Mouse (Mus musculus) liver, adult 2 months (tissue): ENCODE data around the gene Mccc2. TPM values are rescaled to one million over a fixed set of nuclear protein-coding genes. Genes with fewer than 3 reads are reported as not detected.
A peak's percentile ranks its signal among the peaks of the same experiment; 100 is the strongest.

Experiments
- DNase-seq: peaks from one replicate; pipeline ENCODE4 v3.0.0-alpha.2; 2011; ENCODE audit warnings: low read depth, low spot score; ENCODE audit errors: extremely low read depth
- H3K27ac ChIP-seq: fragments of 200-500 bp; replicated peaks from 2 replicates; pipeline ENCODE4 v1.5.1; 2012; ENCODE audit warnings: low read depth, mild to moderate bottlenecking, control low read depth, inconsistent platforms, low read length; ENCODE audit not compliant: insufficient read depth
- H3K27me3 ChIP-seq: fragments of 200-500 bp; 2 replicates; pipeline ENCODE4 v1.6.1; 2012; ENCODE audit warnings: mild to moderate bottlenecking, moderate library complexity, low read length, inconsistent platforms; ENCODE audit not compliant: control insufficient read depth, insufficient read depth
- H3K36me3 ChIP-seq: fragments of 200-500 bp; 2 replicates; pipeline ENCODE4 v1.6.1; 2012; ENCODE audit warnings: low read length, inconsistent platforms; ENCODE audit not compliant: control insufficient read depth, insufficient read depth
- H3K4me1 ChIP-seq: fragments of 200-500 bp; 2 replicates; pipeline ENCODE4 v1.6.1; 2011; ENCODE audit warnings: low read length; ENCODE audit not compliant: control insufficient read depth, insufficient read depth
- H3K4me3 ChIP-seq: fragments of 200-500 bp; 2 replicates; pipeline ENCODE4 v1.5.1; 2011; ENCODE audit warnings: low read depth, mild to moderate bottlenecking, control low read depth, low read length, moderate library complexity; ENCODE audit not compliant: insufficient read depth
- H3K79me2 ChIP-seq: fragments of 200-500 bp; 2 replicates; pipeline ENCODE4 v1.6.1; 2012; ENCODE audit warnings: inconsistent platforms, mild to moderate bottlenecking, low read length, moderate library complexity; ENCODE audit not compliant: control insufficient read depth, insufficient read depth
- H3K9ac ChIP-seq: fragments of 200-500 bp; 2 replicates; pipeline ENCODE4 v1.6.1; 2012; ENCODE audit warnings: low read depth, mild to moderate bottlenecking, control low read depth, inconsistent platforms, low read length
- CTCF ChIP-seq: fragments of 200-500 bp; IDR thresholded peaks from 2 replicates; pipeline ENCODE4 v1.5.1; 2011; ENCODE audit warnings: low read depth, low read length, control low read depth
- POLR2A ChIP-seq: fragments of 200-500 bp; IDR thresholded peaks from 2 replicates; pipeline ENCODE4 v1.6.1; 2011; ENCODE audit warnings: low read length, control low read depth; ENCODE audit not compliant: insufficient read depth; ENCODE audit errors: extremely low read depth
- WGBS: fragments of 180-500 bp; shearing (Covaris S2); methylation state at CpG from one replicate; pipeline ENCODE4 v1.1.7; 2018; 5-methylcytosine and 5-hydroxymethylcytosine counted together
- polyA plus RNA-seq: library from polyadenylated mRNA; depleted of rRNA; stranded (reverse); fragments of >200 nt; gene quantifications from 2 replicates; pipeline ENCODE4 v1.2.3, GENCODE M21; 2012
- total RNA-seq: library from RNA; depleted of rRNA; stranded (reverse); fragments of >200 nt; gene quantifications from 2 replicates; pipeline ENCODE4 v1.2.3, GENCODE M21; 2014

Gene Mccc2
- total and polyA plus RNA-seq, 2 experiments, result 45.1 to 107 TPM

- 89% methylated on average over 5 of the region's 5 CpGs for WGBS
- DNase-seq, result no peak
- TF ChIP-seq CTCF (no peak), POLR2A (no peak)
- Histone ChIP-seq H3K9ac (no peak overlapping the region), H3K4me1 (no peaks in the 10 kb centered on the region), H3K79me2 (no peaks in the 10 kb centered on the region), H3K27ac (no peak overlapping the region), H3K36me3 (peaks cover 57% of the 10 kb centered on the region), H3K4me3 (no peak overlapping the region), H3K27me3 (no peaks in the 10 kb centered on the region)
These were observed 60.4 kb downstream of the Mccc2 start for GRCm38 (mm10) chr13:99954902-99955590.

- 75% methylated on average over 4 of the region's 4 CpGs for WGBS
- Histone ChIP-seq H3K79me2 (no peaks in the 10 kb centered on the region), H3K27me3 (no peaks in the 10 kb centered on the region), H3K36me3 (peaks cover 32% of the 10 kb centered on the region), H3K27ac (no peak overlapping the region), H3K4me1 (no peaks in the 10 kb centered on the region), H3K9ac (no peak overlapping the region), H3K4me3 (no peak overlapping the region)
- TF ChIP-seq CTCF (no peak), POLR2A (no peak)
- DNase-seq, result no peak
These were observed 68.0 kb downstream of the Mccc2 start for GRCm38 (mm10) chr13:99947417-99947816.

GRCm38 (mm10) chr13:99943525-99943924, 71.9 kb downstream of the Mccc2 start:
- H3K27ac ChIP-seq, result no peak overlapping the region
- H3K79me2 ChIP-seq, result no peaks in the 10 kb centered on the region
- H3K4me1 ChIP-seq, result no peaks in the 10 kb centered on the region
- WGBS, result 94% methylated on average over 2 of the region's 2 CpGs
- peaks cover 10% of the 10 kb centered on the region; the same call in 1 of the 2 replicates for H3K36me3 ChIP-seq
- TF ChIP-seq POLR2A (no peak), CTCF (peak; percentile 20; the same call in 1 of the 2 replicates)
- H3K9ac ChIP-seq, result no peak overlapping the region
- H3K27me3 ChIP-seq, result no peaks in the 10 kb centered on the region
- H3K4me3 ChIP-seq, result no peak overlapping the region
- DNase-seq, result no peak

DNA sequence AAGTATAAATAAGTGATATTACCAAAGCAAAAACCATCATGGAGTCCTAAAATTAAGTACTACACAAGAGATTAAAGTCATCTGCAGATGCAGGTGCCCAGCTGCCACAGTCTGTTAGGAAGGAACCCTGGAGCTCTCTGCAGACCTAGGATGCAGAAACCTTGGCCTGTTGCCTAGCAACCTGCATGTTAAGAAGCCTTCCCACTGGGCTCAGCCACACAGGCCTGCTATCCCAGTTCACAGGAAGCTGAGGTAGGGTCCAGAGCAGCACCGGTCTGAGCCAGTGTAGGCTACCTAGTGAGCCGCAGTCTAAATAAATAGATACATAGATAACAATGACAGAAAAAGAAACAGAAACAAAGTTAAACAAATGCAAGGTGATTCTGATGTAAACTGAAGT, 74.8 kb downstream of the Mccc2 start:
- no peak for DNase-seq
- Histone ChIP-seq H3K36me3 (peaks cover 3% of the 10 kb centered on the region; the same call in 1 of the 2 replicates), H3K4me3 (no peak overlapping the region), H3K79me2 (no peaks in the 10 kb centered on the region), H3K27me3 (no peaks in the 10 kb centered on the region), H3K27ac (no peak overlapping the region), H3K4me1 (no peaks in the 10 kb centered on the region), H3K9ac (no peak overlapping the region)
- no peak for TF ChIP-seq CTCF
- no peak for TF ChIP-seq POLR2A
- WGBS, result 36% methylated on average over 2 of the region's 2 CpGs

- Histone ChIP-seq H3K9ac (no peak overlapping the region), H3K79me2 (no peaks in the 10 kb centered on the region), H3K27ac (no peak overlapping the region), H3K27me3 (no peaks in the 10 kb centered on the region), H3K4me3 (no peak overlapping the region), H3K4me1 (no peaks in the 10 kb centered on the region), H3K36me3 (no peaks in the 10 kb centered on the region)
- DNase-seq, result no peak
- TF ChIP-seq POLR2A, result no peak
- TF ChIP-seq CTCF, result no peak
- WGBS, result 83% methylated on average over 8 of the region's 8 CpGs
These were observed 76.1 kb downstream of the Mccc2 start for GRCm38 (mm10) chr13:99939320-99939671.

GRCm38 (mm10) chr13:99938606-99939319, 76.7 kb downstream of the Mccc2 start:
- no peak overlapping the region for H3K9ac ChIP-seq
- 76% methylated on average over 10 of the region's 10 CpGs for WGBS
- H3K27ac ChIP-seq, result no peak overlapping the region

More at GRCm38 (mm10) chr13:99938606-99939319, 76.7 kb downstream of the Mccc2 start:
- Histone ChIP-seq H3K4me1 (no peaks in the 10 kb centered on the region), H3K4me3 (no peak overlapping the region), H3K79me2 (no peaks in the 10 kb centered on the region), H3K27me3 (no peaks in the 10 kb centered on the region), H3K36me3 (no peaks in the 10 kb centered on the region)
- TF ChIP-seq POLR2A (no peak), CTCF (no peak)
- DNase-seq, result no peak
